In the genomic region with DNA sequence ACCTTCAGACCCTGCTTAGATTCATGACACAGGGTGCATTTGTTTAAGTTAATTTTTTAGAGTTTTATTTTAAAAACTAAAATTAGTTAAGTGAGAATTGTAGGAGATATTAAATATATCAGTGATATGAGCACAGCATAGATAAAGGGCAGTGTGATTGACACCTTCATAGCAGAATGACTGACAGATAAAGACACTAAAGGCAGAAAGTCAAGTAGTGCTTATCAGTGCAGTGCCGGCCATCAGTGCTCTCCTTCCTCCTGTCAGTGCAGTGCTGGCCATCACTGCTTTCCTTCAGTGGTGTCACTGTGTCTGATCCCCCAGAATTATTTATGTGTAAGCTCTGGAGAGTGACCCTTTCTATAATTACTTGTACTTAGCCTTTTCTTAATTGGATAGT, we compare ENCODE assay signal across 20 mouse cellular contexts.
"Had no signal": no experiment of that assay in that cellular context is flagged by ENCODE, and none has a peak within 500 bp of the region (broad histone marks: within the 10 kb centered on the region; RNA-seq: fewer than 3 reads in every experiment).

No protein-coding gene starts in this region.

- H3K4me3 ChIP-seq: intestine, embryonic 15.5 days; kidney, embryonic 15.5 days; limb, embryonic 12.5 days; limb, embryonic 15.5 days; lung, embryonic 15.5 days; midbrain, embryonic 10.5 days; neural tube, embryonic 13.5 days had no signal

- H3K27ac ChIP-seq: intestine, embryonic 15.5 days; kidney, embryonic 15.5 days; limb, embryonic 12.5 days; limb, embryonic 15.5 days; lung, embryonic 15.5 days; midbrain, embryonic 10.5 days; neural tube, embryonic 13.5 days had no signal

- H3K4me1 ChIP-seq: intestine, embryonic 15.5 days; kidney, embryonic 15.5 days; limb, embryonic 12.5 days; limb, embryonic 15.5 days; lung, embryonic 15.5 days; midbrain, embryonic 10.5 days; neural tube, embryonic 13.5 days had no signal

- H3K9ac ChIP-seq: intestine, embryonic 15.5 days; kidney, embryonic 15.5 days; limb, embryonic 12.5 days; limb, embryonic 15.5 days; lung, embryonic 15.5 days; neural tube, embryonic 13.5 days had no signal

- H3K27me3 ChIP-seq: intestine, embryonic 15.5 days; kidney, embryonic 15.5 days; limb, embryonic 12.5 days; limb, embryonic 15.5 days; lung, embryonic 15.5 days; neural tube, embryonic 13.5 days had no signal

- H3K36me3 ChIP-seq: intestine, embryonic 15.5 days; kidney, embryonic 15.5 days; lung, embryonic 15.5 days had no signal

- DNase-seq: kidney, adult 11 months; kidney, adult 8-10 months; kidney, postnatal 14 days; kidney, postnatal 4 days; left cerebral cortex, postnatal 4 days; lung, adult 18-20 months; lung, postnatal 14 days; lung, postnatal 4 days; midbrain, embryonic 14.5 days; retina, postnatal 1 day; right cerebral cortex, postnatal 25 days; thymus, adult 18-20 months; thymus, postnatal 4 days had no signal

- H3K4me2 ChIP-seq: intestine, embryonic 15.5 days; kidney, embryonic 15.5 days; limb, embryonic 12.5 days; limb, embryonic 15.5 days; lung, embryonic 15.5 days; neural tube, embryonic 13.5 days had no signal

- ATAC-seq: intestine, embryonic 15.5 days had no signal

- H3K9me3 ChIP-seq: intestine, embryonic 15.5 days; kidney, embryonic 15.5 days; limb, embryonic 12.5 days; limb, embryonic 15.5 days; lung, embryonic 15.5 days; neural tube, embryonic 13.5 days had no signal
